Mouse (Mus musculus) large intestine, adult 2 months (tissue): ENCODE data around the gene 4930568D16Rik. TPM values are rescaled to one million over a fixed set of nuclear protein-coding genes. Genes with fewer than 3 reads are reported as not detected.

ENCODE experiments used
- DNase-seq: peaks from one replicate; pipeline ENCODE4 v3.0.0-alpha.2; 2012; ENCODE audit warnings: low read depth, low spot score
- WGBS: fragments of 180-500 bp; shearing (Covaris S2); methylation state at CpG from one replicate; pipeline ENCODE4 v1.1.7; 2018; 5-methylcytosine and 5-hydroxymethylcytosine counted together
- polyA plus RNA-seq: library from polyadenylated mRNA; depleted of rRNA; stranded (reverse); fragments of >200 nt; gene quantifications from 2 replicates; pipeline ENCODE4 v1.2.3, GENCODE M21; 2012

4930568D16Rik gene
- polyA plus RNA-seq, 1 experiment = not detected

DNA sequence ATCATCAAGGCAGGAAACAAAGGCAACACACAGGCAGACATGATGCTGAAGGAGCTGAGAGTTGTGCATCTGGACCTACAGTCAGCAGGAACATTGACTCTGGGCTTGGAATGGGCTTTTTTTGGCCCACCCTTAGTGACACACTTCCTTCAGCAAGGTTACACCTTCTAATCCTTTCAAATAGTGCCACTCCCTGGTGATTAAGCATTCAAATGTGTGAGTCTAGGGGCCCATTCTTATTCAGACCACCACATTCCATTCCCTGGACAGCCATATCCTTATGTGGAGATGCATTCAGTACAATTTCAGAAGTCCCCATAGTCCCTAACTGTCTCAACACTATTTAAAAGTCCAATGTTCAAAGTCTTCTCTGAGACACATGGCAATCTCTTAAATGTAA is 3.2 kb upstream of the 4930568D16Rik start:
- no peak for DNase-seq

DNA sequence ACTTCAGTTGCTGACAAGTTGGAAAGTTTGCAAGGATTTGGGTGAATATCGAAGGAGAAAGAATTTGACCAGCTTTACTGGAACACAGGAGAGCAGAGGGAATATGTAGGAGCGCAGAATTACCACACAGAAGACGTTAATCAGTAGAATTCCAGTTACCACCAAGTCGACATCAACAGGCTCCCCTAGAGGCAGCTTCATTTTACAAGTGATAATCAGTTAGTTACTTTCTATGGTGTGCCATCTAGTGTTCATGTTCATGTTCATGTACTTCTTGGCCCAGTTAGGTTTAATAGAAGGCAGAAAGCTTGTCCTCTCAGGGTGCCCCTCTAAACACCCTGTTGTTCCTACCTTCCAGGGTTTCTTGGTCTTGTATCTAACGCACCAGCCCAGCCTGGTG is 18.3 kb downstream of the 4930568D16Rik start:
- DNase-seq = no peak

DNA sequence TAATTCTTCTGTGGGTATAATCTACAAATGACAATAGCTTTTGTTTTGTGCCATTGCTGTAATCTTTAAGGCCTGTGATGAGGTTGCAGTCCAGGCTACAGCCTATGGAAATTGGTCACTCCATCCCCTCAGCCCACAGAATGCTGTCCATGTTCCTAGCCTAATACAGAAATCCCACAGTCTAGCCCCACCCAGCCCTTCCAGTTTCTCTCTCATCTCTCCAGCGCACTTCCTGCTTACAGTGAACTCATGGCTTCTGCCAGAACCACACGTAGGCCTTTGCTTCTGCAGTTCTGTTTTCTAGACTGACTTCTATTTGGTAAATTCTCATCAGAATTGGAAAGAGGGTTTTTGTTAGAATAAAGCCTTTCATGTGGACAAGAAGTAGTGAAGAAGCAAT is 21.5 kb downstream of the 4930568D16Rik start:
- no peak for DNase-seq
- 42% methylated on average over 2 of the region's 2 CpGs for WGBS

More for the DNA sequence above, 18.3 kb downstream of the 4930568D16Rik start:
- WGBS = 34% methylated on average over 5 of the region's 5 CpGs

DNA sequence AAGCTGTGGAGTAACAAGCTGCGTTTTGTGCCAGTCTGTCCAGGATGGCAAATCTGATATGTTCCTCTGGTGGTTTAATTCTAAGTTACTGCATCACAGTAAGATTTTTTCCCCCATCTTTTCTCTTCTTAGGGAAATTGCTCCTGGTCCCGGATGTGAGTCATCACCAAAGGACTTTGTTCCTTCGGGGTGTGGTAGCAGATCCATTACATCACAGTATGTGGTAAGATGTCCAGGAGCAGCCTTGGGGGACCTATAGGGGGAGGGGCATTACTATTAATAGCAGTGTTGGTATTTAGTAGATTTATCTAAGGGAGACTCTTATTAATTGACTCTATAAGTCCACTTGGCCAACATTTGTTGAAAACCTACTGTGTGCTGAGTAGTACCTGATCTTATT is 24.9 kb downstream of the 4930568D16Rik start:
- DNase-seq = no peak
- WGBS = 39% methylated on average over 3 of the region's 3 CpGs

DNA sequence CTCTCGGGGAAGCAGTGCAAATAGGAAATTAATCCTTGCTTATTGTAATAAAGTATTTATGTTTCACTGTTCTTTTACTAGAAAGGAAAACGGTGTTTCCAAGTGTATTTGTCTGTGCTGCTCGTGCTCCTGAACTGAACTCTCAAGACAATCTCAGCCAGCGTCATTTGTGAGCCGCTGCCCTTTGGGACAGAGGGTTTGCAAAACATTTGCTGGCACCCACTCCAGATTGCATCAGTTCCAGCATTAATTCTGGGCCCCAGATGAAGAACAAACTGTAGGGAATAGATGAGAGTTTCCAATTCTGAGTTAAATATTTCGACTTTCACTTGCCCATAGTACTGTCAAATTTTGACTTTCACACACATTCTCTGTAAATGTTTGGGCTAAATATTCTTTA is 28.8 kb downstream of the 4930568D16Rik start:
- DNase-seq = no peak
- WGBS = 27% methylated on average over 6 of the region's 6 CpGs

DNA sequence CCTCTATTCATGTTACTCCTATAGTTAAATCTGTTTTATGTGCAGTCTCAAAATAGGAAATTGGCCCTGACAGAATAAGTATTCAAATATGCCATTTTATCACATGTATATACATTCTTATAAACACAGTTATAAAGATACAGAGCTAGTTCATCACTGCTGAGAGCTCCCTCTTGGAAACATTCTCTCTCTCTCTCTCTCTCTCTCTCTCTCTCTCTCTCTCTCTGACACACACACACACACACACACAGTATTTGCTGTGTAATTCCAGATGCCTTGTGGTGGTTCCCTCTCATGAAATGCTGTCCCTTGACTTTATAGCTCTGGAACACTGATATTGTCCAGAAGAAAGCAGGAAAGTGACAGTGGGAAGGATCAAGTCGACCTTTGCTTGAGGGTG is 29.5 kb downstream of the 4930568D16Rik start:
- no peak for DNase-seq
- WGBS = 24% methylated on average over 1 of the region's 1 CpGs

DNA sequence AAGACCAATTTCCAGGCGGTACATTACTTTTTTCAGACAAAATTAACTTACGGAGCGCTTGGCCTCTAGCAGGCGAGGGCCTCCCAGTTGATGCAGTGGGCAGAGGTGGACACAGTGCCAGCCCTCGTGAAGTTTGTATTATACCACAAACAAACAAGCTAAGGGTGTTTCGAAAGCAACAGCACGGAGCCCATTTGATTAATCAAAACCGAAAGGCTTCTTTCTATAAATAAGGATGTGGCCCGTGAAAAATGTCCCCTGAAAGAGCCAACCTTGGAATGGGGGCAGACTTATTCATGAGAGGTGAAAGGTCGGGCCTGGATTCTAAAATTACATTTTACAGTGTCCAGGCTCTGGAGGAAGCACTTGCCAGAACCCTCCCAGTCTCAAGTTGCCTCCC is 30.1 kb downstream of the 4930568D16Rik start:
- 49% methylated on average over 10 of the region's 10 CpGs for WGBS
- no peak for DNase-seq

DNA sequence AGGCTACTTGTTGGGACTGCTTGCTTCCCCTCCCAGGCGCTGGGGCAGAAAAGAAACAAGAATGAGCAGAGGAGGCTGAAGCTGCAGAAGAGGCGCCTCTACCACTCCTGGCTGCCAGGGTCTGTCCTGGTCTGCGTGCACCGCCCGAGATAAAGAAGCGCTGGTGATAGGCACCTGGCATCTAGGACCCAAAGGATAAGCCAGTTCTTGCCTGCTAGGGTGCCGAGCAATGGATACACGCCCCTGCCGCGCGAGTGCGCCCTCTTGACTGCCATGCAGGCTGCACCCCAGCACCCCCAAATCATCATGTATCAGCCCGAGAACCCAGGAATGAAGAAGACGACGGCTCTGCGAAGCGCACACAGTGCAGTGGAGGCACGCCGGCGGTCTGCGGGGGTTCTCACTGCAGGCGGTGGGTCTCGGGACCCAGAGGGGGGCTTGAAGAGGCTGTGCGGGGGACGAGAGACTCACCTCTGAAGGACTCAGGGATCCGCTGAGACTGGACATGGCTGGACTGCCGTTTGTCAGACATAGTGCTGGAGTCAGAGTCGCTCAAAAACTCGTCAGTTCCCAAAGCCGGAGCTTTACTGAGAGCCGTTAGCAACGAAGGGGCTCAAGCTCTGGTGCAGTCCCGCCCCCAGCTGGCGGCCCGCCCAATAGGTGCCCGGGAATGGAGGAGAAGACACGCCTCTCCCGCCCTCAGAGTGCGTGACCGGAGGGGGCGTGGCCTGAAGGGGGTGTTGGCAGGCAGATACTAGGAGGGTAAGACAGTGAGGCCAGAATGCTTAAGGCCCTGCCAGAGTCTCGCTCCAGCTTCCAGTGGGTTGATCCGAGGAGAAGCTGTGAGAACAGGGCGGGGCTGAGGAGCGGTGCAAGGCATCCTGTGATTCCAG is 30.9 kb downstream of the 4930568D16Rik start, which contains the start of gene Stom:
Stom (minus strand) TSS at position 589 of the 893 bp plus-strand sequence.
- under 1% methylated on average over 45 of the region's 45 CpGs for WGBS
- DNase-seq = peak; percentile 96

DNA sequence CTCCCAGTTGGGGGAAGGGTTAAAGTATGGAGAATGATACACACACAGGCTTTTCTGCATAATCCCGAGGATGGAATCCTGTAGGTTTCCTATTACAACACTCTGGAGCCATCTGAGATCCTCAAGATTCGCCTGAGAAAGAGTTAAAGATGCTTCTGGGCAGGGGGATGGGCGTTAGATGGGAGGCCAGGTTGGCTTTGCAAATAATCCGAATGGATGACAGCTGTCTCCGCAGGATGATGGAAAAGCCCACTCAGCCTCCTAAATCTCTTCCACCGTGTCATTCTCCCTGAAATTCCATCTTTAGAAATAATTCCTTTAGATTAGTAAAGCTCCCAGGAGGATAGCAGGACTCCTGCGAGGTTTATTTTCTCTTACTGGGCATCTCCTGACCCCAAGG is 31.9 kb downstream of the 4930568D16Rik start:
- no peak for DNase-seq

DNA sequence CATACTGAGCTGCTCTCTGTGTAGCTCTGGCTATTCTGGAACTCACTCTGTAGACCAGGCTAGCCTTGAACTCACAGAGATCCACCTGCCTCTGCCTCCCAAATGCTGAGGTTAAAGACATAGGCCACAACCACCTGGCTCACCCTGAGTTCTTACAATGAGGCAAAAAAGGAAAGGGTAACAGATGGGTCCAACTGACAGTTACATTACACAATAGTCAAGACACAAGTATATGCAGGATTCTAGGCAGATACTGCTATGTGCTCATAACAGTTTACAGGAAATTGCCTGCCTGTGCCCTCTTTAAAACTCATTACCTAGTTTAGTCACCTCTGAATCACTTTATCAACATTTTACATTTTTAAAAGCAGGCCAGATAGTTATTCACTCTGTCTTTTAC is 33.9 kb downstream of the 4930568D16Rik start:
- no peak for DNase-seq

More for the DNA sequence above, 31.9 kb downstream of the 4930568D16Rik start:
- 63% methylated on average over 7 of the region's 7 CpGs for WGBS

DNA sequence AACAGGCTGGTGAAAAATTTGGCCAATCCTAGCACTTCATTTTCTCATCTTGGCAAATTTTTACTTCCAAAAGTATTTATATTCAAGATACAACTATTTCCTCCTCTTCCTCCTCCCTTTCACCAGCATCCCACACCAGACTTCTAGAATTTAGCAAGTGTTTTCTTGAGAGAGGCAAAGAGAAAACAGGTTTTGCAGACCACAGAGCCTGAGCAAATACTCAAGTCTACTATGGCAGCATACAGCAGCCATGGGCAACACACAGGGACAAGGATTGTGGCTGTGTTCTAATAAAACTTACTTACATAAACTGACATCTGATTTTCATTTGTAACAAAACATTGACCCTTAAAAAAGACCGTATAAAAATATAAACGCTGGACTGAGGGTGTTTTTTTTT is 36.3 kb downstream of the 4930568D16Rik start:
- WGBS = 55% methylated on average over 2 of the region's 2 CpGs

DNA sequence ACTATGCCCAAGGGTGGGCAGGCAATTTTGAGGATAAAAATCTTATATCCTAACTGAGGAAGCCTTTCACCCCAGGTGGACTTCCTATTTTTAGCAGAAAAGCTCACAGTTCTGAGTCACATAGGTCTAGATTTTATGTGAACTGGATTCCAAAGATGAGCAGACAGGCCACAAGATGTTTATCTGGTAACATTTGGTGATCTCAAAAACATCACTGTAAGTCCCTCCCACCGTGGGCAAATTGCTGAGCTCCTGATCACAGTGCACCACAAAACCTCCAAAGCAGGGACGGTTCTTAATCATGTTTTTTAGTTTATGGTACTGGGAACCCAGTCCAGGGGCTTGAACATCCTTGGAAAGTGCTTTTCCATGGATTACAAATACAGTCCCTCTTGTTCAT is 38.5 kb downstream of the 4930568D16Rik start:
- WGBS = 77% methylated on average over 2 of the region's 2 CpGs

More for the DNA sequence above, 36.3 kb downstream of the 4930568D16Rik start:
- no peak for DNase-seq

DNA sequence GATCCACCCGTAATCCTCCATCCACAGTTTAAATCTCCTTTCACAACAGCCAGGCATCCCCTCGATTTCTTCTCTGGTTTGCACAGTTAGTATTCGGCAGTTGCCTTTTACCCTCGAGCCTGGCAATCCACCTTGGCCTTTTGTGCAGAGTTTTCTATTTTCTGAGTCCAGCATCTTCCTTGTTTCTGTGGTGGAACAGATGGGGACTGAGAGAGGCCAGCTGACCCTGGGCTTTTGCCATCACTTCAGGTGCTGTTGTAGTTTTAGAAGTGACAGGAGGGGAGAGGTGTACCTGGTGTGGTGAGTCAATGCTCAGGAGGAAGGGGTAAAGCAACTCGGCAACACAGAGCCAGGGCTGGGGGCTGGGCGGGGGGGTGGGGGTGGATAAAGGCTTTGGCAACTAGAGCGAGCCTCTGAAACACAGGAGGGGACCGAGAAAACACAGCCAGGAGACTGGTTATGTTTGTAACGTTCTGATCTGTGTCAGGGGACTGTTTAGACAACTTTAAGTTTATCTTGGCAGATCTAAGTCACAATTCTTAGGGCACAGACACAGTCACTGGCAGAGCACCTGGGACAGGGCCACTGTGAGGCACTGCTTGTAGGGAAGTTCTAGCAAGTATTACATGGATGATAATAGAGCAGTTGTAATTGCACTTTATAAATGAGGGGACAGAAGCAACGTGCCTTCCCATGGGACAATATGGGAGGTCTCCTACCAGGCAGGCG is 39.3 kb downstream of the 4930568D16Rik start:
- 47% methylated on average over 11 of the region's 11 CpGs for WGBS

More for the DNA sequence above, 38.5 kb downstream of the 4930568D16Rik start:
- no peak for DNase-seq

DNA sequence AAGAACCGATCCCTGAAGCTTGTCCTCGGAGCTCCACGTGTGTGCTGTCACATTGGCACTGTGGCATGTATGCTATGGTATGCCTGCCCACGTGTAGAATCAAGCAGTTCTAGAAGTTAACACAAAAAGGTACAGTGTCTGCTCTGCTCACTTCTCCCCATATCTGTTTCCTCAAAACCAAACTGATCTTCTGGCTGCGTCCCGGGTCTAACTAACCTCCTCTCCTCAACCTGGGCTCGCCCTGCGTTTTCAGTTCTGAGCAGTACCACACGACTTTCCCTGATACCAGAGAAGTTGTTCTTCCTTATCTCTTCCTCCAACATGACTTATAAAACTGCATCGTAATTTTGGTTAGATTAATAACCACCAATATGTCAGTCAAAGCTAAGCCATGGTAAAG is 39.9 kb downstream of the 4930568D16Rik start:
- 53% methylated on average over 10 of the region's 10 CpGs for WGBS
- DNase-seq = no peak

More for the DNA sequence above, 39.3 kb downstream of the 4930568D16Rik start:
- DNase-seq = no peak

DNA sequence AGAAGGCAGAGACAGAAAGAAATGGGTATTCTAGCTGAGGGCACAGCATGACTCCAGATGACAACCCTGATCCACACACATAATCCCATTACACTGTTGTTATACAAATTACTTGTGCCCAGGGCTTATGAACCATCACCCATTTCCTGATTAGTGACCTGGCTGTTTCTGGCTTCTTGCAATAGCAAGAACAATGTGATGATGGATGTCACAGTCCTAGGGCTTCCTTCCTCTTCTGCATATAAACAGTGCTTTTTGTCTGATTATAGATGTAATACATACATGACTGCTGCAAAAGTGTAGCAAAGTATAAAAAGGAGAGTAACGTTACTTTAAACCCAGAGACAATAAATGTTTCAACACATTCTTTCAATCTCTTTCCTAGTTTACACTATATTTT is 40.6 kb downstream of the 4930568D16Rik start:
- no peak for DNase-seq
- 63% methylated on average over 1 of the region's 1 CpGs for WGBS

DNA sequence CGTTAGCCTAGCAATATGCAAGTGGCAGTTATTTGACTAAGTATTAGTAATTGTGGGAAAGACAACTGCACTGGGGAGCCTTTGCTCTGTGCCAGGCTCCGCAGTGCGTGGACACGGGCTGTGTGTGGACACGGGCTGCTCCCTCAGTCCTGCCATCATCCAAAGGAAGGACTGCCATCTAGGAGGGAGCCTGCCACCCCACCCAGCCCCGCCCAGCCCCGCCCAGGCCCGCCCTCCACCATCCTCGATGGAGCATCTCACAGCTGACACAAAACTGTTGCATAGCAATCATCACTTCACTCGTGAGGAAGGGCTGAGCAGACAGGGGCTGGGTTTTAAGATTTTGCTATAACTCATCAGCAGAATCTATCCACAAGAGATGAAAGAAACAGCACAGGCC is 41.6 kb downstream of the 4930568D16Rik start:
- no peak for DNase-seq
- 55% methylated on average over 10 of the region's 10 CpGs for WGBS

DNA sequence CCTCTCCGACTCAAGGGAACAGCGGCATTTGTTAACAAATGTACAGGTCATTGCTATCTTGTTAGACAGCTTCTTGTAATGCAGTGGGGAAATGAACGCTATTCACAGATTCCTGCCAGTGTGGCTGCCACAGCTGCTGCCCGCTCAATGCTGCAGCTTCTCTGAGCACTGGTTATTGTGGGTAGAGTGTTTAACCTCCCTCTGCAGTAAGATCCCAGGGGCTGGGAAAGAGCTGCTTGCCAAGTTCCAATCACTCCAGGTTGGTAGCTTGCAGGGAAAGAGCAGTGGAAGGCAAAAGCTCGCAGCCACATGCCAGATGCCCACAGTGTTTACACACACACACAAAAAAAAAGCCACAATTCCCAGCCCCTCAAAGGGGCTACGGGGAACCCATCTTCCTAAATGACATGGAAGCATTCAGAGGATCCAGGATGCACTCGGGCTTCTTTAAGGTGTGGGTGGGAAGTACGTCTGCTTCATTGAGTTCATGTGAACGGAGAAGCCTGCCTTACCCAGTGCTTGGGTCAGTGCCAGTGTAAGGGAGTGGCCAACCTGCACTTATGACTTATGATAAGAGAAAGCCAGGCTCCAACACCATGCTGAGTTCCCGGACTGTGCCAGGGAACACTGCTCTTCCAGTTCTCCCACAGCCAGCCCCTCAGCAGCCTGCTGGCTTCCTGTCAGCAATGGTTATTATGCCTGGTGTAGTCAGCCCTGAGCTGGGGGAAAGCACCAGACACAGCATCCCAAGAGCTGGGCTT is 44.9 kb downstream of the 4930568D16Rik start:
- WGBS = 29% methylated on average over 10 of the region's 10 CpGs
- peak; percentile 73 for DNase-seq

DNA sequence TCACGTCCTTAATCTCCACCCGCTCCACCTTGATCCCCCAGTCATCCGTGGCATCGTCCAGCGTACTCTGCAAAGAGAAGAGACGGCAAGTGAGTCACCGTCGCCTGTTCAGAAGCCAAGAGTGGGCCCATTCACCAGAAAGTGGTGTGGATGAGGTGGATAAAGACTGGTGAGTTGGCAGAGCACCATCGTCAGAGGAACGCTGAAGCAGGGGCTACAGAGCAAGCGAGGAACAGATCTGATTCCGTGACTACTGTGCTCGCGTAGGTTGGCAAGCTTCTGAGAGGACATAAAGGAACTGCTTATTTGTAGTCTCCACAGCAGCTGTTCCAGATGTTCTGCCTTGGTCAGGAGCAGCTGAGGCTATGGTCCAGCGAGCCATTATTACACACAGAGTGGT is 47.1 kb downstream of the 4930568D16Rik start:
- 92% methylated on average over 15 of the region's 15 CpGs for whole genome bisulfite sequencing
- no peak for DNase-seq

DNA sequence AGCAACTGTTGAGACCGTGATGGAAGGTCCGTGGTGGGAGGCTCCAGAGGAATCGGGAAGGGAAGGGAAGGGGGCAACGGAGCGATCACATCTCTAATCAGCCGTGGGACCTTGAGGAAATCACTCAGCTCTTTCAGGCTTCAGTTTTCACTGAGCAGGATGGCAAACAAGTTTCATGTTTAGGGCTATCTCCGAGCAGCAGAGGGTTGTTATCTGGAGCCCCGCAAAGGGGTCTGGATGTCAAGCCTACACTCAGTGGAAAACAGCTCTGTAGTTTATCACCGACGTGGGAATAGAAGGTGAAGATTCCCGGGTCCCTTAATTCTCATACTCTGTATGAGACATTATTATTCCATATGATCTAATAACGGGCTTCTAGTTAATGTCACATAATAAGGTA is 49.1 kb downstream of the 4930568D16Rik start:
- no peak for DNase-seq
- 92% methylated on average over 12 of the region's 12 CpGs for WGBS

DNA sequence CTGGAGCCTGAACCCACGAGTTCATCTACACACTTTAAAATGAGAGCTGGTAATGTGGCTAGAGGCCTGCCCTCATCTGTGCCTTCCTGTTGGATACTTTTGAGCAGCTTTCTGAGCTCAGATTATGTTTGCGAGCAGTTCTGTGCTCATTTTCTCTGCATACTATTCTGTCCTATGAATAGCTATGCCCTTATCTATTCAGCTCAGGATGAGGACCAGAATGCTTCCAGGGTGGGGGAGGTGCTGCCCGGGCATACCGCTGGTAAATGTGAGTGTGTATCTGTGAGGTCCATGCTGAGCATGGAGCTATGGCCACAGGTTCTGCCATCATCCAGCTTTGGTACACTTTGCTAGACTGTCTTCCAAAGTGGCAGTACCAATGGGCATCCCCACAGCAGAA is 49.9 kb downstream of the 4930568D16Rik start:
- no peak for DNase-seq
- 87% methylated on average over 4 of the region's 4 CpGs for WGBS
